Mouse (Mus musculus): ENCODE measurements around the gene Itih4.
A peak's percentile ranks its signal among the peaks of the same experiment; 100 is the strongest.

The Itih4 gene

DNA sequence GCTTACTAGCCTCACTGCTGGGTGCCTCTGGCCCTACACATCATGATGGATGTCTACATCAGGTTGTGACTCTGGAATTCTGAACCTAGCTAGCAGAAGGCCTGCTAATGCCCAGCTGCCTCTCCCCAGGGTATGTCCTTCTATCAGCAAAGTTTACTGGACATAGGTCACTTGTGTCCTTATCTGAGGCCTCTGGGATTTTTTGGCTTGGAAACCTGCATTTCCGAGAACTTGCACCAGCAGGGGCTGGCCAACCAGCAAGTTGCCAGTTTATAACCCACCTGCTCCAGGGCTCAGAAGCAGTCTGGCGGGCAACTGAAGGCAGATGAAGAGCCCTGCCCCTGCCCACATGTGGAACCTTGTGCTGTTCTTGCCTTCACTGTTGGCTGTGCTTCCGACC lies at the start of gene Itih4:
Gene Itih4 (plus strand): TSS at position 273 of the 400 bp plus-strand sequence.
- DNase-seq: no peak

DNA sequence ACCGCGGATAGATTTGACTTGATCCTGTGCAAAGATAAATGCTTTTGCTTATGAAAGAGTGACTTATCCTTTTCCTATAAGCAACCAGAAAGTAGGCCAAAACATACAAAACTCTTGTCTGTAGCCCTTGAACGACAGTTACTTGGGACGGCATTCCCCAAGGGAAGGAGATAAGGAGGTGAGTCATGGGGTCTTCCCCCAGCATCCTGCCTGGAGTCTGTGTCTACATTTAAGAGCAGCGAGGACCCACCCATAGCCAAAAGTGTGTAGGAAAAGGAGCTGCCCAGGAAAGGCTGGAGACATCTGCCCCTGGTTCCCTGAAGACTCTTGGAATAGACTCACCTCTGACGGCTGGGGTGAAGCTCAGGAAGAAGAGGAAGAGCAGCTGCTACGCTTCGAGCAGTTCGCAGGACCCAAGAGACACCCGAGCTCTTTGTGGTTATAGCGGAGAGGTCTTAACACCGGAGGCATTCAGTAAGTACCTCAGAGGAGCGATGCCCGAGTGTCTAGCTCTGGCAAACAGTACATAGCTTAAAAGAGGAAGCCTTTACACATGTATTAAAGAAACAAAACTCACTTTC lies 48.8 kb upstream of the Itih4 start:
- DNase-seq: no peak

DNA sequence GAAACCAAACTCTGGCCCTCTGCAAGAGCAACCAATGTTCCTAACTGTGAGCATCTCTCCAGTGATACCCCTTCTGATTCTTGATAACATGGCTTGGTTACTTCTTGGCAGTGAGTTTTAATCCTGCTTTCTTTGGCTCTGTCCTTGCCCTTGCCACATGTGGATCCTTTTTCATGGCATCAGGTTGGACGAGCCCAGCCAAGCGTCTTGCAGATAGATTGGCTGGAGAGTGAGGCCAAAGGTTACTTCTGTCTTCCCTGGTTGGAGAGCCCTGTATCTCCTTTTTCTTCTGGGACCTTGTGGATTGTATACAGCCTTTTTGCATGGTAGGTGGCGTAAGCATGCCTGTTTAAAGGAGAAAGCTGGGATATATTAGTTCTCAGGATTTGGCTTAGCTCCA lies 42.6 kb upstream of the Itih4 start:
- no peak for DNase-seq

DNA sequence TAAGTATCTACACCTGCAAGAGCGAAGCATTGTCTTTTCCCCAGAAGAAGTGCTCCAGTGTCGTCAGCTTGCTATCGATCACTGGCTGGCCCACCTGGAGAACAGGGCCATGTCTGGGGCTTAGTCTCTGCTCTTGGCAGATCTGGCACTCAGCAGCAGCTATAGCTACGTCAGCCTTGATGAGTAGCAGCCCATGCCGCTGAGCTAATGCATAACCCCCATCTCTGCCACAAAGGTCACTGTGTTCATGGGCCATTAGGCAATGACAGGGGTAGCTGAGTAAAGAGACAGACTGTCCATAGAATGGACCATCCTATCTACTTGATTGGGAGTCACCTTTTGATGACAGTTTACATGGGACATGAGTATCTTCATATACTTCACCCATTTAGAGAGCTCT lies 35.8 kb upstream of the Itih4 start:
- no peak for DNase-seq

DNA sequence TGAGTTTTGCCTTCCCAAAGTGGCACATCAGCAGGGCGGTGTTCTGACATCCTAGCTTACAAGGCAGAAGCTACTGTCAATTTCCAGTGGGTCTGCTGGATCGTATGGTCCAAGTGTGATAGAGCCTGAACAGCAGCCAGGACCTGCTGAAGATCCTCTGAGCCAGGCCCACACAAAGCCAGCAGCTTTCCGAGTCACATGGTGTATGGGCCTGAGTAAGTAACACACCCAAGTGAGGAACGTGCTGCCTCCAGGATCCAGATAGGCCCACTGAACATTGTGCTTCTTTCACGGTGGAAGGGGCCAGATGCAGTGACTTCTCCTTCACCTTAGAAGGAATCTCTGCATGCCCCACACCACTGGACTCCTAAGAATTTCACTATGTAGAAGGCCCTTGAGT lies 34.0 kb upstream of the Itih4 start:
- DNase-seq: no peak

DNA sequence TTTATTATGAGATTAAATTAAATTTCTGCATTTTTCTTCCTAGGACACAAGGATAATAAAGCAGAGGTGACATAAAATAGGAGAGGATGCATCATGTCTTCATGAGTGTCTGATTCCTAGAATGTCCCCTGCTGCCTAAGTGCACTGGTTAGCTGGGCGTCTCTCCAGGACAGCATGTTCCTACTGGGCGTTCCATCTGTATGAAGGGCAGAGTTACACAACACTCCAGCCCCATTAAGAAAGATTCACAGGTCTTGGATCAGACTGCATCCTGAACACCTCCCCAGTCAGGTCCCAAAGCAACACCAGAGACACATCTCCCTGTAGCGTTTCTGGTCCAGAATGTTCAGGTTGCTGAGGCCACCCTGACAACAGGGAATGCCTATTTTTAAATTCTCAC lies 31.0 kb upstream of the Itih4 start:
- no peak for DNase-seq

DNA sequence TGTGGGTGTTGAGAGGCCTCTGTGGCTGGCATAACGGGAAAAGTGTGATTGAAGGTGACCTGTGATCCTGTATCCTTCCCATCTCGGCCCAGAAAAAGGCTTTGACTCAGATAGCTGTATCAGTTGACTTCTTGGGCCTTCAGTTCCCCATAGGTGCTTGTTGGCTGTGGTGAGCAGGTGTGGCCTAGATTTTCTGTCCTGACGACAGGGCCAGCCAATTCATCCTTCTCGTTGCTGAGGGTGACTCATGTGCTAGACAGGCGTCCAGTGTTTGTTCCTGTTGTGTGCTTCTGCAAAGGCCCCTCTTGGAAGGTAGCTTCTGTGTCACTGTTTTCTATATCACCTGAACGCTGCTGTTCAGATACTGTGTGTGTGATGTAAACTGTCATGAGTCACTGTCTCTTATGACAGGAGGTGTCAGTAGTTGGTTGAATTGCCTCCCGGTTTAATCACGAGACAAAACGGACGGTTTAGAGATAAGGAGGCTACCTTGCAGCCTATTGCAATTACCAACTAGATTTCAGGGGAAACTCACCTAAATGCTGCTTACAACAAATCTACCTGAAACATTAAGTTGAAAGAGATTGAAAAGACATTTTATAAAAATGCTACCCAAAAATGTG lies 29.3 kb upstream of the Itih4 start:
- DNase-seq: no peak

DNA sequence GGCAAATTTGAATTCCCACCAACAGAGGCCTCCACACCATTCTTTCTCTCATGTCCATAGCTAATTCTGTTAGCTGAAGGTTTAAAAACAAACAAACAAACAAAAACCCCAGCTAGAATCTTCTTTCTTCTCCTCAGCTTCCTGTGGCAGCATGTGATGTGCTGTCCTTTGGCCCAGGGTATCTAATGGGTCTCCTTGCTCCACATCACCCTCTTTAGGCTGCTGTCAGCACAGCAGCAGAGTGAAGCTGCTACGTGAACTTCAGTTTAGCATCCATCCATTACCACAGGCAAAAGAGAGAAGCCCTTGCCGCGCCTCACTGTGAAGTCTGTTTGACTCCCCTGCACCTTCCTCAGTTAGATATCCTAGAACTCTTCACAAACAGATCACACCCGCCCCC lies 28.3 kb upstream of the Itih4 start:
- DNase-seq: no peak

DNA sequence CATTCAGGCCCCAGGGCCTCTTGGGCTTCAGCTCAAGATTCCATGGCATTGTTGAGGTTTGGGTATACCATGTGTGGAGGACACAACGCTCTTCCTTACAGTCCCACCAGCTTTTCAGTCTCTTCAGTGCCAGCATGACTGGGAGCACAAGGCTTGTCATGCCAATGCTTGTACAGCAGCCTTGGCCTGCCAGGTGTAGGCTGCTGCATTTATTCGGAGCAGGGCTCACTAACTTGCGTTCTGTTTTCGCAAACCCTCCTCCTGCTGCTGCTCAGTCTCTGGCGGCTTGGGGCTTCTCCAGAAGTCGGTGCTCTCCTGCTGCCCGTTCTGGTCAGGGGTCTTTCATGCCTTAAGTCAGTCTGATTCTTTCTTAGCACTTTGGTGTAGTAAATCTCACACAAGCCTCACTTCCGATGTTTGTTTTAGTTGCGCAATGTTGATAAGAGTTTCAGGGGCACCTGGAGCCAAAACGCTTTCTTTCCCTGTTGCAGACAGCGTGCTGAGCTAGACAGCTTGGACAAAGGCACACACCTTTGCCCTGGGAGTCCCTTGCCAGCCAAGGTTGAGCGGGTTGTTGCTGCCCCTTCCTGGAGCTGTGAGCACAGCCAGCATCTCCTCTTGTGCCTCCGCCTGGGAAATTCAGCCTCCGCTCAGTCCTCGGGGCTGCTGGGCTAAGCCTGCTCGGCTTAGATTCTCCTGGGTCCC lies 24.7 kb upstream of the Itih4 start:
- DNase-seq: no peak

DNA sequence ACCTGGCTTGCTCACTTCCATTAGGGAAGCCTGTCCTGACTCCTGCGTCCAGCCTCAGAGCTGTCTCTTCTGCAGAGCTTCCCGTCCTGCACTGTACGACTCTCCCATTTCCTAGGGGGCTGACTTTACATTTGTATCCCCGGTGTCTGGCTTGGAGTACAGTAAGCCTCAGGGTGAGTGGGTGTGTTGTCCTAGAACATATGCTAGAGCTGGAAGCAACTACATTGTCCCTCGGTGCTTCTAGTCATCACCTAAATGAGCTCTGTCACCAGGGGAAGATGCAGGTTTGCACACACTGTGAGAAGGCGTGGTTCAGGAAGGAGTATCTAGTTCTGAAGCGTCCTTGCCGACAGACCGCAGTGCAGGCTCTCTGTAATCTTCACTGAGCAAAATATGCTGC lies 23.9 kb upstream of the Itih4 start:
- no peak for DNase-seq

DNA sequence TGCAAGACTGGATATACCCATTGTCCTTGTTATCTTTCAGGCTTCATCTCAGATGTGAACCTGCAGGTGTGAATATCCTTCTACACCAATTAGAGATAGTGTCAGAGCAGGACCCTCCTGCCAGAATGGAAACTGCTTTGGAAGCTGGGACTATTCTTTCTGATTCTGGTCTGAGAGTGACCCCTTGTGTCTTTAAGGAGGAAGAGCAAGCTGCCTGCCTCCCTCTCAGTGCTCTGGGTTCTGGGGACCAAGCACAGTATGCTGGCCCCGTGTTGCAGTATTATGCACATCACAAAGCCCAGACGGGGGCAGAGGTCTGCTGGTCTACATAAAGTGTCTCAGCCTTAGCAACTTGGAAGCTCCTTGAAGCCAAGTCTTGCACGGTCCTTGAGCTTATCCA lies 21.0 kb upstream of the Itih4 start:
- peak in 1 of 2 experiments; percentile 4 for DNase-seq

DNA sequence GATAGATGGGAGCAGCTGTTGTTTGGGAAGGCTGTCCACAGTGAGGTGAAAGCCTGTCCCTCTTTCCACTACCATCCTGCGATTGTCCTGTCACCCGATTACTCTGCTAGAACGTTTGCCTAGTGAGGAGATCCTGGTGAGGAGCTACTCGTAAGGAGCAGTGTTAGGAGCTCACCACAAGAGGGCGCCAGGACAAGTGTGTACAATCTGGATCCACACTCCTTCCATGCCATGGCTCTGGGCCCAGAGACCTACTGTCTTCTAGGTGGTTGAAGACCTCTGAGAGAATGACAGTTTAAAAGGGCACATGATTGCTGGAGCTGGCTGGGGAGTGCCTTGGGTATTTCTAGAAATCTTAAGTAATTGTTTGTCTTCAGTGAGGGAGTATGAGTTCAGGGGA lies 19.2 kb upstream of the Itih4 start:
- peak; percentile 73 for DNase-seq

DNA sequence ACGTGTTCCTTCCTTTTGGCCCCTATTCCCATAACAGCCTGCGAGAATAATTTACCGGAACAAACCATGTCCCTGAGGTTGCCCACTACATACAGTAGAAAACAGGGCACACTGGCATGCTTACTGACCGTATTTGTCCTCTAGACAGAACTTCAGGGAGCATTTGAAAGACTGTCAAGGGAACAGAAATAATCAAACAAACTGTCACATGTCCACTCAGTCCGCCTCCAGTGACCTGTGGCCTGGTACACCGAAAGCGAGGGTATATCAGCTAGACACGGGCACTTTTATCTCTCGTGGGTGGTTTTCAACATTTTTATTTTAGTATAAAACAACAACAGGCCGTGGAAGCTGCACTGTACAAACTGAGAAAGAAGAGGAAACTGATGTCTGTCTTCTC lies 17.4 kb upstream of the Itih4 start:
- no peak for DNase-seq

DNA sequence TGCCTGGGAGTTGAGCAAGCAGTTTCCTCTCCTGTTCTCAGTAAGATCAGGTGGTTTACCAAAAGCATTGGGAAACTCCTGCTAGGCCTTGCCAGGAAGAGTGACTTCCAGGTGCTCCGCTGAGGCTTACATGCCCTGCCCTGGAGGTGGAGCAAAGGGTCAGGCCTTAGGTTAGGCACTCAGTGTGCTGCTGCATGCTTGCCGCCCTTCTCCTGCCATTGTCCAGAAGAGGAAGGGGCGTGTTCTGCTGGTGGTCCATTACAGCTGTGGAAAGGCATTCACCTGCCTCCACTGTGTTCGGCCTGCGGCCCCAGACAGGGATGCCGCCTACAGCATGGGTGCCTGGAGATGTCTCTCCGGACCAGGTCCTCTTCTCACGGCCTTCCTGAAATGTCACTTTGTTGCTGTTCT lies 16.9 kb upstream of the Itih4 start:
- DNase-seq: no peak

DNA sequence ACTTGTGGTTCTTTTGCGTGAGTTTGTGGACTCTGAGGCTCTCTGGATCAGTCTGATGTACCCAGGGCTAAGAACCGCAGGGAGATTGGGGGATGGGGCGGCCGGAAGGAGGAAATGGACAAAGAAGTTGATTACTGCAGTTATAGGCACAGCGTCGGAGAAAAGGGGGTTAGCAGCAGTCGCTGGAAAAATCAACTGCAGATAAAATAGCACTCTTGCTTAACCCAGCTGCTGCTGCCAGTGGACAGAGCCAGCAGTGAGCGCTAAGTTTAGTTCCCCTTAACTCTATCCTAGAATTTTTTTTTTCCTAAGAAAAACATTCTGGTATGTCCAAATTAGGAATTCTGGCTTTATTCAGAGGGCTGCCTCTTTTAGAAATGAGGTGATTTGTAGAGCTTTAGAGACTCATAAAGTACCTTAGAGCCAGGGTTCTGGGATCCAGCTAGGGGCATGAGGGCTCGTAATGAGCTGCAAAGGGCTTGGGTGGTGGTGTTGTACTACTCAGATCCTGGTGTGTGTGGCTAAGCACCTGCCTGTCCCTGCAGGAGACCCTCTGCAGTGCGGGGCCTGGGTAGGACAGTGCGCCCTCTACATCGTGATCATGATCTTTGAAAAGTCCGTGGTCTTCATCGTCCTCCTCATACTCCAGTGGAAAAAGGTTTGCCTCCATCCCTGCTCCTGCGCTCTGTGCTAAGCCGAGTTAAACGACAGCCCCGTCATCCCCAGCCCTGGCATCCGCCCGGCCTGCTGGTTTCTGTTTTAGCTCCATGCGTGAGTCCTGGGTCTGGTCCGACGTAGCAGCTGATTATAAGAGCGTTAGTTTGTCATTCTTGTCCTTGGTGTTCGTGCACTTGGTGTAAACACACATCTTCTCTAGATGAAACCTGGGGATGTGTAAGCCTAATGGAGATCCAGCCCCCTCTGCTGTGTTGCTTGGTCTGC lies 15.8 kb upstream of the Itih4 start:
- no peak for DNase-seq

DNA sequence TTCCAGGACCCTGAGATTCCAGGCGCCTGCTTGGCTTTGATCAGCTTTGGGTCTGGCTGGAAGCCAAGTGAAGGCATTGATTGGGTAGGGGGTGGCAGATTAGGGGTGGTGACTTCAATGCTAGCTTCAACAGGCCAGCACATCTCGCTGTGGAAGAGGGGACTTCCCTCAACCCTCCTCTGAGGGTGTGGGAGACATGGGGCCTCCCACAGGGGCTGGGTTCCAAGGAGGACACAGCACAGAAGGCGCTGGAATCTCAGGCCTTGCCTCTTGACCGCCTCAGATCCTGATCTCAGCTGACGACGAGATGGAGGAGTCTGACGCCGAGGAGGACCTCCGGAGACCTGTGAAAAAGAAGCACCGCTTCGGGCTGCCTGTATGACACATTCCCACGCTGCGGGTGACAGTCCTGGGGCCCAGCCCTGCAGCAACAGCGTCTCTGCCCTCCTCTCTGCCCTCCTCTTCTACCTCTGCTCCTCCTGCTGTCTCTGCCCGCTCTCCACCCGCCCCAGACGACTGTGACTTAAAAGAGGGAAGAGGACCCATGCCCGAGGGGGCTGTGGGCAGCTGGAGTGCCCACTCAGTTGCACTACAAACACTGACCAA lies 12.1 kb upstream of the Itih4 start:
- DNase-seq: no peak

DNA sequence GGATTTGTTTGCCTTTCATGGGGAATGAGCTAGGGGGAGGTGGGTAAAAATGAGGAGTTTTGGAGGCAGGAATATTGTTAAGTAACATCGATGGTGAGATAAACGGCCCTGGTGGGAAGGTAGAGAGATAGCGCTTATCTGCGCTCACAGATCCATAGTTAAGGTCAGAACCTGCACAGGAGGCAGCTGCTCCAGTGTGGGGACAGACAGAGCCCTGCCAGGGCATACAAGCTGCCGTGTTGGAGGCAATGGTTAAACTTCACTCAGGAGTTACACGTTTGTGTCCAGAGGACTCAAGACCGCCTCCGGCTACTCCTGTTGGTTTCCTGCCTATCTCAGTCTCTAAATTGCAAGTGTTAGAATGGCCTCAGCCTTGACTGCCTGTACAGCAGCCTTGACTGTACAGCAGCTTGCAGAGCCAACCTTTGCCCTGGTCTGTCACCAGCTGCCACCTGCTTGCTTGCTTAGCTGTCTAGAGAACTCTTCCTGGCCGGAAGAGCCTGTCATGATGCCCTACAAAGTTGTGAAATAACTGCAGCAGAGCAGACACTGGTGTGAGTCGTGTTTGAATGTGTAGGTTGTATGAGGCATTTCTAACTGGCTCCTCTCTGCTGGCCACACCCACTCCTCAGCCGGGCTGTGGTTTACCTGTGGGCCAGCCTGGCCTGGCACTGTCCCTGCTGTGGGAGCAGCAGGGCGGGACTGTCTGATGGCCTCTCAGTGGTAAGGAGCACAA lies 11.0 kb upstream of the Itih4 start:
- DNase-seq: no peak

DNA sequence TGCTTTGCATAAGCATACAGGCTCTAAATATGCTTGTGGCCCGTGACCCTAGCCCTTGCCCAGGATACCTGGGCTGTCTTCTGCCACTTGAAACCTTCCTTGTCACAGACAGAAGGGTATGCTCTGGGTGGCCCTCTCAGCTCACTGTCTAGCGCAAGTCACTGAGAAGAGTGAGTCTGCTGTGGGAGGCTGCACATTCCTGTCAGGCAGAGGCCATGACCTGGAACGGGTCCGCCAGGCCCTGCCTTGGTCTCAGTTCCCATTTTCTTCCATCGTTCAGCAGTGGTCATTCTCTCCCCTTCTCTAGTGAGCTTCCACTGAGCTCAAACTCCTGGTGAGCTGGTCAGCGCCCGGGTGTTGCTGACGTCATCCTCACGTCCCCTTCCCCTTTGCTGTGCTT lies 10.3 kb upstream of the Itih4 start:
- no peak for DNase-seq

DNA sequence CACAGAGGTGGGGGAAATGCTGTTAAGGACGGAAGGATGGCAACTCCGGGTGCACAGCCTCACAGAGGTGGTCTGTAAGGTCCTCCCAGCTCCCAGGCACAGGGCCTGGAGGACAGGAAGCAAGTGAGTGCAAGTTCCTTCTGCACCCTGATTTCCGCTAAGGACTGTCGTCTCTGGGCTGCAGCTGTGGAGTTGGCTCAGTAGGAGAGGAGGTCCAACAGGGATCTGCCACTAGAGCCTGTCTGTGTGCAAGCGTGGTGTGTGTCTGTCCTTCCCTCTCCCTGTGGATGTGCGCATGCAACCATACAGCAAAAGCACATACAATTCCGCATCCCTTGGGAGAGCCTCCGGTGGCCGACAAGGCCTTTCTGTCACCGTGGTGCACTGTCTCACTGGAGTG lies 9.8 kb upstream of the Itih4 start:
- no peak for DNase-seq

DNA sequence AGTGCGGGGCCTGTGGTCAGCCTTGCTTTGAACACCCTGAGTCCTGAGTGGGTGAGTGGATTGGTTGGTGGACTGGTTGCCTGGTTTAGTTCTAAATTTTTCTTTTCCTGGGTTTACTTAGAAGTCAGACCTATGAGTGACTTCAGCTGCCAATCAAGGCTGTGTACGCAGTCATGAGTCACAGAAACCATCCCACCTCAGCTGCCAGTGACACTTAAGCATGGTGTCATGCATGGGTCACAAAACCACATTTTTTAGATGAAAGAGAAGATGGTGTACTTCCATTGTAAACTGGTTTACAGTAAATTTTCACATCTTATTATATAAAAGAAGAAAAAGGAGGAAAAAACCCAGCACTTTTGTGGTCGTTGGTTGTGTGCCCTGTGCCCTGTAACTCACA lies 8.4 kb upstream of the Itih4 start:
- no peak for DNase-seq

DNA sequence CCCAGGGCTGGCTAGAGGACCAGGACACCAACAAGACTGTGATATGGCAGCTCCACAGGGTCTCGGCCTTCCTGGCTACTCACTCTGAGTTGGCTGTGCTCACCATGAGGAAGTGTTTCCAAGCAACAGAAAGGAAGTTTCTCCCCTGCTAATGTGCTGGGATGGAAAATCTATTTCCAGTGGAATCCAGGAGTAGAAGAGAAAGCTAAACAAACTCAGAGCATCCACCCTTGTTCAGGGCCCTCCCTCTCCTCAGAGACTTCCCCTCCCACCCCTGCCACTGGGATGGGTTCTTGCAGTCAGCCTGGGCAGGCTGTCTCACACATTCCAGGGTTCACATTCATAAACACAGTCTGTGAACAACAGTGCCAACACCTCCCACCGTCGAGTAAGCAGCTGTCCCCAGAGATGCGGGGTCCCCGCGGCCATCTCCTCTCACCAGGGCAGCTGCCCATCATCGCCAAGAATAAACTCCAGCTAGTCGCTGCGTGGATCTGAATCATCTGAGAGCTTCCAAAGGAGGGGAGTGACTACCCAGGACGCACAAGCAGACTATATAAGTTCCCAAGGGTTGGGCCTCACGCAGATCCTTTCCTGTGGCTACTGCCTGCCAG lies 7.2 kb upstream of the Itih4 start, which contains the start of gene Mustn1:
Gene Mustn1 (plus strand): TSS at position 243 of the 614 bp plus-strand sequence.
- DNase-seq: no peak

DNA sequence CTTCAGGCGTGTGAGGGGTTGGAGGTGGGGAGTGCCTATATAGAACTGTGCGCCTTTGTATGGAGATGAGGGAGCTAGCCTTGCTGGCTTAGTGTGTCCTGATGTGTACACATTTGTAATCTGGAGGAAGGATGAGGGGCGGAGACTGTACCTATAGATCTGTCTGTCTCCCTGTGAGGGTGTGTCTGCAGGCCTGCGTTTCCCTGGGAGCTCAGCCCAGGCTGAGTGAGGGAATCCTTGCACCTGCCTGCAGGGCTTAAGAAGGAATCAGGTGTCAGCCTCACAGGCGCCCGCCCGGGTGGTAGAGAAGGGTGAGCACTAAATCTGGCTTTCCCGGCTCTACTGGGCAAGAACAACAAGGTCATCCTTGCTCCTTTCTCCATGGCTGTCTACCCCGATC lies 6.5 kb upstream of the Itih4 start:
- no peak for DNase-seq
